Mouse (Mus musculus) frontal cortex, postnatal 36 days (tissue): ENCODE measurements around the gene Cradd.

Source experiments
- DNase-seq, 2 experiments: peaks; one replicate each; pipeline ENCODE4 v3.0.0; 2022; ENCODE audit warnings: low spot score in 2 of 2

The Cradd gene

DNA sequence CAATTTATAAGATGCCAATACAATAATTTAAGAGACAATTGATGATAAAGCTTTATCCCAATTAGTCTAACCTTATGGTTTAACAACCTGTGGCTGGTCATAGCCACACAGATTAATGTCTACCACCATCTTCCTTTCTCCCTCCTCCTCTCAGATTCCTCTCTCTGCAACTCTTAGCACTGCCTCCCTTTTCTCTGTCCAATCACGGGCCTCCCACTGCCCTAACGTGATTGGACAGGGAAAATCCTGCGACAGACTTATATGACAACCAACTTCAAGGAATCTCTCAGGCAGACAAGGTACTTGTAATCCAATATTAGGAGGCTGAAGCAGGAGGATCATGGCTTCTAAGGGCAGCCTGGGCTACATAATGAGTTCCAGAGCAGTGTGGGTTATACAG is 8.7 kb upstream of the Cradd start:
- no peak for DNase-seq

DNA sequence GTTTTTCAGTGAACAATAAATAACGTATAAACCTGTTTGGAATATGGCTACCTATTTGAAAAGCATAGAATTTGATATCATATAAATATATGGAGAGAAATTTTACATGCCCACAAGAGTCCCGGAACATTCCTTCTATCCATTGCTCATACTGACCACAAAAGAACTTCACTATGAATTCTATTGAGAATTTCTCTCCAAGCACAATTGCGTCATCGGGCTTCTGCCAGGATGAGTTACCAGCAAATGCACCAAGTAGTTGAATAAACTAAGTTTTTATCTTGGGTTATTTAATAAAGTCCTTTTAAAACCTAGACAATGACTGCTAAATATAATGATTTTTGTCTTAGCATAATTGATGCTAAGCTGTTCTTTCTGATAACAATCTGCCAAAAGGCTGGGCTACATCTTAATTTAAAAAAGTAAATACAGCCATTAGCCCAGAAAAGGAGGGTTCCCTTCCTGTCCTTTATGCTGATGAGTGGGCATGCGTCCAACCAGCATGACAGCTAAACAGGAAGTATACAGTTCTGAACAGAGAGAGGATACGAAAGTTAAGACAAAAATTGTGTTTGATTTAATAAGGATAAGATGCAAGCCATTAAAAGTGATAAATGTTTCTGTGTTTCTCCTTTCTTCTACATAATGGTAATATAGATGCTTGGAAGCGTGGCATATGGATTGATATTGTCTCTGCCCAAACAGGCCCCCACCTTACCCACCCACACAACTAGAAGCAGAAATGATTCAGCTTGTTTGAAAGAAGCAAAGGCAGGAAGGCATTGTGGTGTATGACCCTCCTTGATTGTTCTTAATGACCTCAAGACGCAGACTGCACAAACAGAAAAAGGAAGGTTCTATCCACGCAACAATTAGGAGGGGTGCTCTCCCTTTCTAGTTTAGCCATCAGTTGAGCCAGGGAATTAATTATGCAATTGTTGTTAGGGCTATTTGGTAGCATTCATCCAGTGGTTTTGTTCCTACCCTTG is 6.7 kb upstream of the Cradd start:
- no peak for DNase-seq

DNA sequence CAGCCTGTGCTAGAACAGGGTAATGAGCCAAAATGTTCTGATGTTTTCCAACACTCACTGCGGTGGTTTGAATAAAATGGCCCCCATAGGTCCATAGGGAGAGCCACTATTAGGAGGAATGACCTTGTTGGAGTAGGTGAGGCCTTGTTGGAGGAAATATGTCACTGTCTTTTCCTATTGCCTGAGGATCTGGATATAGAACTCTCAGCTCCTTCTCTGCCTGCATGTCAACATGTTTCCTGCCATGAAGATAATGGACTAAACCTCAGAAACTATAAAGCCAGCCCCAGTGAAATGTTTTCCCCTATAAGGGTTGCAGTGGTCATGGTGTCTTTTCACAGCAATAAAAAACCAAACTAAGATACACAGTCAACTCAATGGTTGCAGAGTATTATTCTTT is 6.0 kb upstream of the Cradd start:
- DNase-seq: no peak

DNA sequence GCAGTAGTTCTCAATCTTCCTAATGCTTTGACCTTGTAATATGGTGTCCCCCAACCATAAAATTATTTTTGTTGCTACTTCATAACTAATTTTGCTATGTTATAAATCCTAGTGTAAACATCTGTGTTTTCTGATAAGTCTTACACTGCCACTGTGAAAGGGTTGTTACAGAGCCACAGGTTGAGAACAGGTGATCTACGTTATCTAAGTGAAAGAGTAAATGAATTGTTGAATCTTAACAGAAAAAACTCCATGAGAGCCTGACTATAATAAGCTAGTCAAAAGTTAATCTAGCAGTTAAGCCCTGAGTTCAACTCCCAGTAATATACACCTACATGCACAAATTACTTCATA is 322 bp upstream of the Cradd start:
- DNase-seq: no peak

DNA sequence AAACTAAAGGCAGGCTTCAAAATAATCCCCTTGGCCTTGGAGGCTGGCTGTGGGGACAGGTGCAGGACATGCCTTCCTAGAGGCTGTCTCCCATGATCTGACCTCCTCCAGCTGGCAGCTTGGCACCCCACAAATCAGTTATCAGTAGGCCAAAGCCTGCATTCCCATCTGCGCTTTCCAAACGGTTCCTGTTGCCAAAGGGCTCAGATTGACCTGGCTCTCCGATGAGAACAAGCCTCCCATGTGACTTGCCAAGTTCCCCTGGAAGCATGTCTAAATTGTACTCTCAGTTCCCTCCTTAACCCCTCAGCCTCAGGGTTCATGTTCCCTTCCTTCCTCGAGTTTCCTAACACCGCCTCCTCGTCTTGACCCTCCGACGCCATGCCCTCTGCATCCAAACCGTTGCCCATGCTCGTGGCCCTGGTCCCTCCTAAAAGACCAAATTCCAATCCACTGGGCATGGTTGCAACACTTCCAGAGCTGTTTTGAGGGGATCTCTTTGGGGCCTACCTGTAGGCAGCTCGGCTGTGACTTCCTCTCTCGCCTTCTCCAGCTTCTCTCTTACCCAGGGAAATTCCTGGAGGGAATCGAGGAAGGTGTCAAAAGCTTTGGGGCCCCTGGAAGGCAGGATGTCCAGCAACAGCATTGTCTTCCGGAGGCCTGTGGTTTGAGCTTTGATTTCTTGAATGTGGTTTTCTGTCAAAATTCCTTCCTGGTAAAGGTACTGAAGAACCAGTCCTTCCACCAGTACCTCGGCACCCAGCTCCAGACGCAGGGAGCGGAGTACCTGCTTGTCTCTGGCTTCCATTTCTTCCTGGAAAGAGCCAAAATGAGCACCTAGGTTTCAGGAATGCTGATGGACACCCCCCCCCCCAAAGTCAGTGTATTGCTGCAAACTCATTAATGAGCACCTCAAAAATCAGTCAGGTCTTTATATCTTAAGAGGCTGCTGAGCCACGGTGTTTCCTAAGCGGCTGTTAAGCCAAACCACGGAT is 1.6 kb downstream of the Cradd start:
- no peak for DNase-seq

DNA sequence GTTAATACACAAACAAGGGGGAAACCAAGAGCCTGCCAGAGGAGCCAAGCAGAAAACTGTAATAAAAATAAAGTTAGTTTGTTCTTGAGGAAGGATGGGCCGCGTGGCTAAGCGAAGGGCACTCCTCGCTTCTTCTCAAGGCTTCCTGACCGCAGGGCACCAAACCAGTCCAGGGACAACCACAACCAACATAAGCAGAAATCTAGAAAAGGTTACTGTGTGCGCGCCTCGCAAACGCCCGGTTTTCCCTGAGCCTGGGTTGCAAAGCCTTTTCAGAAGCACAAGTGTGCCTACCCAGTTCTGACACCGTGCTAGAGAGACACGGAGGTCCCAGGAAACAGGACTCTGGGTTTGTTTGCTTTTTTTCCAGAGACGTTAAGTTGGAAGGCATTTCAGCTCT is 4.9 kb downstream of the Cradd start:
- no peak for DNase-seq

DNA sequence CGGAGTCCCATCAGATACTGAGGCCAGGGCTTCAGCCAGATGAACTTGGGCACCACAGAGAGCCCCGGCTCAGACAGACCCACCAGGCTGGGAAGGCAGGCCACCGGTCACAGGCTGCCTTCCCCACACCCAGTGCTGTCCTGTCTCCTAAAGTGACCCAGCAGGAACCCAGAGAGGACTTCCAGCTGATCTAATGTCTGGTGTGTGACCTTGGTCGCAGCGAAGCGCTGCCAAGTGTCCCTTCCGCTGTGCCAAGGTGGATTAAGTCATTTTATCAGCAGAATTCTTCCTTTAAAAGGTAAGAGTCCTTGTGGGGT is 5.6 kb downstream of the Cradd start:
- DNase-seq: no peak

DNA sequence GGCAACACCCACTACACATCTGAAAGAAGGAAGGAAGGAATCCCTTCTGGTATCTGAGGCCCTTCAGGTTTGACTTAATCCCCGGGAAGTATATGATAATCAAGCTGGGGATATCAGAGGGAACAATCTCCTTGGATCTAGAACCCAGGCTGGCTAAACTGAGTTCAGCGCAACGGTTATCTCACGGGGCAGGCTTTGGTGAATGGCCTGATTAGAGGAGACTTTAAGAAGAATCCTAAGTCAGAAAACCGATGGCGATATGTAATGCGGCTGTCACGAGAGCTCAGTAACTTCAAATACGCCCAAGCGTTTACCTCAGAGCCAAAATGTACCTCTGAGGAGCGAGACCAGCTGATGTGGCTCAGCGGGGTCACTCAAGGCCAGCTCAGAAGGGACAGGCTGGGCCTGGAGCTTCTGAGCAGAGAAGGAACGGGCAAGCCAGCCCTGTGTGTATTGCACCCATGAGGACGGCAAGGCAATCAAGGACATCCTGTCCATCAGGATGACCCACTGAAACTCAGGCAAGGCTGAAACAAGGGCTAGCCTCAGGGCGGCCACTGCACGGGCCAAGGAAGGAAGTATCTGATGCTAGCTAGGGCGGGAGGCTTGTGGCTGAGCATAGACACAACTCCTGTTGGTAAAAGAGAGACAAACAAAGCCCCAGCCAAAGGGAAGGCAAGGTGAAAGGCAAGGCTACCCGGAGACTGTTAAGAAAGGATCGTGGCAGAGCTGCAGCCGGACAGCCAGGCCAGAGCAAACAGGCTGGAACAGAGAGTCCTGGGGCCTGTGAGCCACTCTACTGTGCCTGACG is 6.1 kb downstream of the Cradd start:
- DNase-seq: no peak

DNA sequence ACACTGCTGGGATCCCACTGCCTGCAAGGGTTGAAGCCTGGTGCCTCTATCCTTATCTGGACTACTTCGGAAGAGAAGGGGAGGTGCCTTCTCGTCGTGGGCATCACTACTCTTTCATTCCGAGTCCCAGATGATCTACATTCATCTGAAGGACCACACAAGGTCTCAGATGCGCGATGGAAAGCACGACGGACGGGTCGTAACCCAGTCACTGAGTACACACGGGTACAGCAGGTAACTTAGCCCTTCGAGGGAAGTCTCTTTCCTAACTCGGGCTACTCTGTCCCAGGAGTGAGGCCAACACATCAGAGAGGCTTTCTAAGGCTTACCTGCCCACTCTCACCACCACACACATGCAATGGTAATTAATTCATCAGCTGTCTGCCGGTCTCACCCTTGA is 6.8 kb downstream of the Cradd start:
- DNase-seq: no peak

DNA sequence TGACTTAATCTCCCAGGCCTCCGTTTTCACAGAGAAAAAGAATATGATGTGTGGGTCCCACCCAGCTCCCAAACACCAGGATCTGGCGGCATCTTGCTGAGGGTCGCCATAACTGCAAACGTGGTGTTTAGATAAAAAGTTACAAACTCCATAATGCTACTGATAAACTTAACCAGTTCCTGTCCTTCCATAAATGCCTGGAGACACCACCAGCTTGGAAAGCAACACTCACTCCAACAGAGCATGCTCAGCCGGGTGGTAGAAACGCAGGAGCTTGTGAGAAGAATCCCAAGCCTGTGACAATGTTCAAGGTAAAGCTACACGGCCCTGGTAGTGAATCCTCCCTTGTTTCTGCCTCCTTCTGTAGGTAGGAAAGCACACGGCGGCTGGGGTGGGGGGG is 7.3 kb downstream of the Cradd start:
- no peak for DNase-seq

DNA sequence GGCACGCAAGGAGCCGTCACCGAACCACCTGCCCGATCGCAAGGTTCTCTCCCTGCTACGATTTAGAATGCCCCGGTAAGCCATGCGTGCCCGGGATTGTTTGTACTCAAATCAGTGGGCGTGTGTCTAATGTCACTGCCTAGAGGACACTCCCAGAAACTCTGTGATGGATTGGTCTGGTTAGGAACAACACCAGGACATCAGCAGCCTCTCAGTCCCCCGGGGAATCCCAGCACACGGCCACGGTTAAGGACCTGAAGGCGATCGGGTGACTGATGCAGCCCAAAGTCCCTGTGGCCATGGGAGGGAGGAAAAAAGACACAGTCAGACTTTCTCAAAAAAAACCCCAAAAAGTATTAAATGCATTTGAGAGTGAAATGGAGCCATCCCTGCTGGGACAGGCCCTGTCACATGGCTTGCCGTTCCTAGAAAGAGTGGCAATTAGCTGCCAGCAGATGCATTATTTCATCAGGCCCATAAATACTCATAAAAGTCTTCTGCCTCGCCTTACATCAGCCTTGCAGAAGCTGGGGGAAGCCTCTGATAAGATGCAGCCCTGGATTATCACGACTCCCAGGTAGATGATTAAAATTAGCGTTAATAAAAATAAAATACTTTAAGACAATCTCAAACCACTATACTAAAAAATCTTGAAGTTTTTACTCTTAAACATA is 8.0 kb downstream of the Cradd start:
- DNase-seq: no peak

DNA sequence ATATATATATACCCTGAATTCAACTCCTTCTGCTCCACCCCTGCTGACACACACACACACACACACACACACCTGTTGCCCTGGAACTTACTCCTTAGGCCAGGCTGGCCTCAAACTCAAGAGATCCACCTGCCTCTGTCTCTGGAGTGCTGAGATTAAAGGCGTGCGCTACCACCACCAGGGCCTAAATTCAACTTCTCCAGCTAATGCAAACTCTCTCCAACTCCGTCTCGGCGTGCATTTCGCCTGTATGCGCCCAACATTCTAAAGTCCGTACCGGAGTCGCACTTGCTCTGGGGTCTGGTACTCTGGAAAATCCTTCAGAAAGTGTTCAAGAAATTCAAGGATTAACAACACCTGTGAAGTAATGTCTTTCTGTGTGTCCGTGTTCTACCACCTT is 8.6 kb downstream of the Cradd start:
- no peak for DNase-seq

DNA sequence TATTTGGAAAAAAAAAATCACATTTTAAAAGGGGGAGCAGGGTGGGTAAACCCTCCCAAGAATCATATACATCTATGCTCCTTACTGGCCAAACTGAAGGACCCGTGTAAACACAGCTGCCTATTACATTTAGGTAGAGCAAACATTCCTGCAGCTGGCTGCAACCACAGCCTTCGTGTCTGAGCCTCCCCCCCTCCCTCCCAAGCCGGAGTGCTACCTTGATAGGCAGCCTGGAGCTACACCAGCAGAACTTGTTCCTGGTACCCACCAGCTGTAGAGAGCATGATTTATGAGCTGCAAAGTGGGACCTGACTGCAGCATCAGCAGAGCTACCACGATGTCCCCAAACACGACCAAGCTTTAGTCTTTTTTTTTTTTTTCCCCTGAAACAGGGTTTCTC is 9.9 kb downstream of the Cradd start:
- no peak for DNase-seq

DNA sequence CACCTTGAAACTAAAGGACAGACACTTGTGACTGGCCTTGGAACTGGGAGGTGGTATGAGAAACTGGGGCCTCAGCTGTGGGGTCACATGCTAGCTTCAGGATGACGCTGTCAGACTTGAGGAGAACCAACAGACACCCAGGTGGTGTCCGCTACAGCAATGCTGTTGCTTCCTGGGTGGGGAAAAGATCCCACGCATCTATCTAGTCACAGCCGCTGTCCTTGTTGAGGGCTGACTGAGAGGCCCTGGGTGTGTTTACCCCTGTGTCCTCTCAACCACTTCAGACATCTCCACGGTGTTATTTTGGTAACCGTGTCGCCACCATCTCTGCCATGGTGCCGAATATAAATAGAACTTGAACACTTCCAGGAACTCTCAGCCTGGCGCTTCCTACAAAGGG is 10.4 kb downstream of the Cradd start:
- DNase-seq: no peak

DNA sequence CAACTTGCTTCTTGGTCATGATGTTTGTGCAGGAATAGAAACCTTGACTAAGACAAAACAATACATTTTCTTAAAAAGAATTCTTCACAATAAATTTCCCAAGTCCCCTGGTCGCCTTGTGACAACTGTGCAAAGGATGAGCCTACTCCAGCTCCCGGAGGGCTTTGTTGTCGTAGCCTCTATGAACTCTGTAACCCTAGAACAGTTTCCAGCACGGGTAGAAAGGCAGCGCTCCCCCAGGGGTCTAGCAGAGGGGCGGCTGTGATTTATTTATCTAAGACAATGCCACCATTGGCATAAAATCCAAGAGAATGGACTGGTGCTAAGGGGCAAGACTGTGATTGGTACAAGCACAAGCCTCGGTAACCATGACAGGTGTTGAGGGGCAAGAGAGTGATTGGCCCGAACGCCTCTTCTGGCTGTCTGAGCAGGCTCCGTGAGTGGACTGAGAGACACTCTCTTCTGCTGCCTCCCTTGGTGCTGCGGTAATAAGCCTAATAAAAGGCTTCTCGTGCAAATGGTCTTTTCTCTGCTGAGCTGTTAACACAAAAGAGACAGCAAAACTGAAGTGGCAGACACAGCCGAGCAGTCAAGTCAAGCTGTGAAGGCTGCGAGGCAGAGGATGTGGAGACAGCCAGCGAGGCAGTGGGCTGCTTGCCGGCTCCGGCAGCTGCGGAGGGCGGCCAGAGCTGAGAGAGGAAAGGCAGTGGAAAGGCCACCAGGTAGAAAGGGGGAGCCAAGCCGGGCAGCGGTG is 13.1 kb downstream of the Cradd start:
- no peak for DNase-seq

DNA sequence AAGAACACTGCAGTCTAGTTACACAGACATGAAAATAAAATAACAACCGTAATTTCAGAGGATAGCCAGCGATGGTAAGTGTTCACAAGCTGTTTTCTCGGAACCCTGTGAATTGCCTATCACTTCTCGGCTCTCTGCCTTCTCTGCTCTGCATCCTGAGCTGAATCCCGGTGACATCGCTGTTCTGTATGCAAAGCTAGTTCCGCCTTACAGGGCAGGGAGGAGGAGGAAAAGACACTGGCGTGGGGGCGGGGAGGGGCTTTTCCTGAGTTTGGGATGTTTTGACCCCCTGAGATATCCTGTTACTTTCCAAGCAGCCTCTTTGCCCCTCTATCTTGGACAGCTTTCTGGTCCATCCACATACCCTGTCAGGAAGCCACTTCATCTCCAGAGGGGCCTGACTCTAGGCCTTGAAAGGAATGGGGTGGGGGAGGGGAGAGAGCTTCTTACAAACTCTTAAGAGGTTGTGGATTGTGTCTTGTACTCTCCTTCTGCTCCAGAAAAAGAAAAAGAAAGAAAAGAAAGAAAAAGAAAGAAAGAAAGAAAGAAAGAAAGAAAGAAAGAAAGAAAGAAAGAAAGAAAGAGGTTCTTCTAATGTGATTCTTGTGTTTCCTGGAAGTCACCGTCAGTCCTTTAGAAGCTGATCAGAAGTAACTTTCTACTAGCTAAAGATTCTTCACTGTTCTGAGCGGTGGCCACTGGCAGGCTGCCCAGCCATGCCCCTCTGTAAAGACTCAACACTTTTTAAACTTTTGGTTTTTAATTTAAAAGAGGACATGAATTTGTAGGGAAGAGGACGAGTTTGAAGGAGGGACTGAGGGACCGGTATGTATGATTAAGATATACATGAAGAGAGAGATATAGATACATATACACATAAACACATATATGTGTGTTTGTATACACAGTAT is 14.3 kb downstream of the Cradd start:
- no peak for DNase-seq

DNA sequence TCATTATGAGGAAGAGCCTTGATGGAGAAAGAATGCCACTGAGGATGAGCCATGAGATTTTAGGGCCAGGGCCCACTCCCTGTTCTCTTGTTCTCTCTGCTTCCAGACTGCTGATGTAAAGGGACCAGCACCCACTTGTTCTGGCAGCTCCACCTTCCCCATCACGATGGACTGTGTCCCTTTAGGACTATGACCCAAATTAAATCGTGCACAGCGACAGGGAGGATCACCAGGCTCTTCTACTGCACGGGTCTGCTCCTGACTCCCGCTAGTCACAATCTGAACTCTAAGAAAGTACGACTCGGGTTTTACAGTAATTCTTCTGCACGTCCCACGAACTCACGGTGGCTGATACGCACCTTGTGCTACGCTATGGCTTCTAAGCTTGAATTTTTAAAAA is 14.9 kb downstream of the Cradd start:
- no peak for DNase-seq

DNA sequence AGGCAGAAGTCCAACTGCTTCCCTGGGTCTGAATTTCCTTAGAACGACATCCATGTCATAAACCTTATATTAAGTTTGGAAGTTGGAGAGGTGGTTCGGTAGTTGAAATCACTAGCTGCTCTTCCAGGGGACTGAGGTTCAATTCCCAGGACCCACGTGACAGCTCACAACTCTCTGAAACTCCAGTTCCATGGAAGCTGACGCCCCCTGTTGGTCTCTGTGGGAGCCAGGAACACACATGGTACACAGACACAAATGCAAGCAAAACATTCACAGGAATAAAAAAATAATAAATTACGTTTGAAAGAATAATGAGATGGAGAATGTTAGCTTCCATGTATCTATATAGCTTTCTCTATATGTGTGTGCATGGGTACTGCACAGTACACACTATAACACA is 16.0 kb downstream of the Cradd start:
- no peak for DNase-seq

DNA sequence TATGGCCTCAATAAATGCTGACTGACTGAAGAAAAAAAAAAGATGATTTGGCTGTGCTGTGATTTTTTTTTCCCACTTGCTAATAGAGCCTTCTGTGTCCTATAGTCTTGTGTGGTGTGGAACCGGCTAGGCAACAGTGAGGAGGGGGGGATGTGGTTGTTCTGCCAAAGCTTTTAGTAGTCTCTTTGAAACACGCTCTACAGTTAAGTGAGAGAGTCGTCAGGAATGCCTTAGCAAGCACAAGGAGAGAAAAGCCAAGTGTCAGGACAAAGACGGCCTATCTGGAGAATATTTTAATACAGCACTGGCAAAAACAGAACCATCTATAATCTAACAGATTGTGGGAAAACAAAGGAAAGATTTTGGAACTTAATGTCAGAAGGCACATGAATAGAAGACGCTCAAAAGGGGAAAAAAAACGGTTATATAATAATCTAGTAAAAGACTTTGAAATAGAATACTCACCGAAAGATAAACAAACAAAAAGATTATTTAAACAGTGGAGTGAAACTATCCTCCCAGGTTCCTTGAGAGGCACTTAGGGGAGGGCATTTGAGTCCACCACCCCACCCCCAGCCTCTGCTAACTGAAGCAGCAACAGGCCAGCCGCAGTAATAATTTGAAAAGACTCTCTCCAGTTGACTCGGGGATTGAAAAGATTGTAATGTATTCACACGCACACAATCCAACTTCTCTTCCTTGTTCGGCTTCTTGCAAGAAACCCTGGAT is 16.9 kb downstream of the Cradd start:
- no peak for DNase-seq
